Mouse (Mus musculus): Measurements from ENCODE around the gene Adra2a.

Gene Adra2a

DNA sequence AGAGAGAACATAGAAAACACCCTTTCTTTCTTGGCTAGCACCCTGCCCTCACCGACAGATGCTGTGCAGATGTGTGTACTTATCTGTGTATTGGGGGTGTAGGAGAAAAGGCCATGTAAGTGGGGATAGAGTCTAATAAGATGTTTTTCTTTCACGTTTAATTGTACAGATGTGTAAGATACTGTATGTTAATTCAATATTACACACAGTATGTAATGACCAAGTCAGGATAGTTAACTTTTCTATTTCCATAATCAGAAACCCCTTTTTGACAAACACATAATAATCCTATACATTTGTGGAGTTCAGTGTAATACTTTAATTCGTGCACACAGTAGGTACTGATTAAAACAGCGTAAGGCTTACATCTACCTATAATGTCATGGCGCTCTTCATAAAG lies at the start of gene Adra2a:
TSS of gene Adra2a (plus strand) at position 301 of the 400 bp plus-strand sequence.
- no peak for DNase-seq (ENCODE audit: extremely low read depth, low read depth)

DNA sequence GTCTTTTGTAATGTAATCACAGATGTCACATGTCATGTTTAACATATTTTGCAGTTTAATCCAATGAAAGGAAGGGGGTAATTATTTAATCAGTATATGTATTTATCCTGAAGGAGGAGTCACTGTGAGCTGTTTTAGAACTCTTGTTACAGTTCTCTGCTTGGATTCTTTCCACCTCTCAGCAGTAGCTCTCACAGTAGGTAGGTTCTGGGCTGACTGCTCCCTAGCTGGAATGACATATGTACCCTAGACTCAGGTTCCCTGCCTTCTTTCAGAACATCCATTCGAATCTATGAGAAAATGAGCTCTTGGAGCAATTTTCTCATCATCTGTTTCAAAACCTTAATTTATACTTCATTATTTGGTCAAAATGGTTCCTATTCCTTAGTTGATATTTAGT lies 49.7 kb upstream of the Adra2a start:
- no peak for DNase-seq (ENCODE audit: extremely low read depth, low read depth)

GRCm38 (mm10) chr19:54010973-54011372 lies 33.0 kb upstream of the Adra2a start:
- DNase-seq (ENCODE audit: extremely low read depth, low read depth): no peak

DNA sequence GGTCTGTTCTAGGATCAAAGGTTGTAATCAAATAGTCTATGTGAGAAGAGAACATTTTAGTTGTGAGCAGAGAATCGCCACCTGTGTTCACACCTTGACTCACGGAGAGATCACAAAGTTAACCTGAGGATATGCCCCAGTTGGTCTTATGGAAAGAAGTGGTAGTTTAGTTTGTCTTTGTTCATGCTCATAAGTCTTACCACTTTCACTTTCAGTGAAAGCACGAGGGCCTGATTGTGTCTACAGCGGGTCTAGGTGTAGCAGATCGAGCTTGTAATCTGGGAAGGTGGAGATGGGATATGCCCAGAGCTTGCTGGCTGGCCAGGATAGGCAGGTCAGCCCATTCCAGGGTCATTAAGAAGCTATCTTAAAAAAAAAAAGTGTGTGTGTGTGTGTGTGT lies 29.0 kb upstream of the Adra2a start:
- no peak for DNase-seq (ENCODE audit: extremely low read depth, low read depth)

GRCm38 (mm10) chr19:54015503-54015902 lies 28.4 kb upstream of the Adra2a start:
- DNase-seq (ENCODE audit: extremely low read depth, low read depth): peak; percentile 49

DNA sequence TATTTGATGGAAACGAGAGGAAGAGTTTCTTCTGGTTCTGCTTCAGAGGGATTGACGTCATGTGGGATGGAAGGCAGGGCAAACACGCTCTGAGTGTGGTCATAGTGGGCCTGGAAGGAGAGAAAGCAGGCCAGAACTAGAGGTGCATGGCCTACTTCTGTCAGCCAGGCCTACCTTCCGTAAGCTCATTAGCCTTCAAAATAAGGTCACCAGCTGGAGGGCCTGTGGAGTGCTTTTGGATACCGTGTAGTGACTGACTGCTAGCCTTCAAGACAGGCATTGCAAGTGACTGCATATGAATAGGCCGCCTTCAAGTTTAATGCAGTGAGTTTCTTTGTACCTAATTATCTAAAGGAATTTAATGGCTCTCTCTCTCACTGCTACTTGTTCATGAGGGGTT lies 8.9 kb upstream of the Adra2a start:
- no peak for DNase-seq (ENCODE audit: extremely low read depth, low read depth)

GRCm38 (mm10) chr19:54039441-54039840 lies 4.5 kb upstream of the Adra2a start:
- no peak for DNase-seq (ENCODE audit: extremely low read depth, low read depth)

- DNase-seq (ENCODE audit: extremely low read depth, low read depth): no peak
Observed at GRCm38 (mm10) chr19:54040356-54041028, 3.5 kb upstream of the Adra2a start.

DNA sequence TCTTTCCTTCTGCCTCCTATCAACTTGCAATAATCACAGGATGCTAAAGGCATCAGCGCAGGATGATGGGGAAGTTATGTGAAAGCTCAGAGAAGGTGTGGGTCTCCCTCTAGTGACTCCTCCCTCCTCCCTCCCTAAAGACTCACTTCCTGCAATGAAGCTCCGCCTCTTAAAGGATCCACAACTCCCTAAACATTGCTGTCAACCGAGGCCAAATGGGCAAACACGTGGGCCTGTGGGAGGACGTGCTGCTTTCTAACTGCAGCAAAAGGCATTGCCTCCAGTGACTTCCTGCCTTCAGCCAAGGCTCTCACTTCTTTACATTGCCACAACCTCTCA lies 3.0 kb upstream of the Adra2a start:
- DNase-seq (ENCODE audit: extremely low read depth, low read depth): no peak

DNA sequence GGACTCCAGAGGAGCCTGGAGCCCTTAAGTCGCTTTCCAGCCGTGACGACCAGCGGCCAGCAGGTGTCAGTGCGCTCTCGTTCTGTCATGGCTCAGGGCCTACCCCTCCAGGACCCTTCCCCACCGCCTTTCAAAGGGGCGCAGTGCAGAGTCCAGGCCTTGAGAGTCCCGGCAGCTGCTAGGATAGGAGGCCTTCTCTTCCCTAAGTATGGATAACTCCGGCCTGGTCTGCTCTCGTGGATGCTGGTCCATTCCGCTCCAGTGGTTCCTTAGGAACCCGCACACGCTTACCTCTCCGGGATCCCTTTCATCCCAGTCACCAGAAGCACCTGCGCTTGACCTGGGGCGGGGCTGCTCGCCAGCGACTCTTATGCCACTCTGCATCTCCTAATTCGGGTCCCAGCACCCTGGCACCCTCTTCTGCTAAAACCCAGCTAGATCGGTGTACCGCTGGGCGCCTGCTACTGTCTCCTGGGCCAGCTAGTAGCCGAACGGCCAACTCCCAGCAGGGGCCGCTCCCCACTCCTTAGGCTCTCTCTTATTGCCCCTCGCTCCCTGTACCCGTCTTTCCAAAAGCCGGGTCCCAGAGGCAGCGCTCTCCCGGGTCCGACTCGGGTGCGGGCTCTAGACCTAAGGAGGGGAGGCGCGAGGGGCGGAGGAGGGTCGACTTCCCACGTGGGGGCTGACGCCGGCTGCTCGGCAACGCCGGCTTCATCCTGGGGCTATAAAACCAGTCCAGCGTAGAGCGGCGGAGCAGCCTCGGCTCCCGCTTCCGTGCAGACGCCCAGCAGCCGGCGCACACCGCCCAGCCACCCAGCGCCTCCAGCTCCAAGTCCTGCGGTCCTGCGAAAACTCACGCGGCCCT lies 788 bp downstream of the Adra2a start:
- no peak for DNase-seq (ENCODE audit: extremely low read depth, low read depth)

DNA sequence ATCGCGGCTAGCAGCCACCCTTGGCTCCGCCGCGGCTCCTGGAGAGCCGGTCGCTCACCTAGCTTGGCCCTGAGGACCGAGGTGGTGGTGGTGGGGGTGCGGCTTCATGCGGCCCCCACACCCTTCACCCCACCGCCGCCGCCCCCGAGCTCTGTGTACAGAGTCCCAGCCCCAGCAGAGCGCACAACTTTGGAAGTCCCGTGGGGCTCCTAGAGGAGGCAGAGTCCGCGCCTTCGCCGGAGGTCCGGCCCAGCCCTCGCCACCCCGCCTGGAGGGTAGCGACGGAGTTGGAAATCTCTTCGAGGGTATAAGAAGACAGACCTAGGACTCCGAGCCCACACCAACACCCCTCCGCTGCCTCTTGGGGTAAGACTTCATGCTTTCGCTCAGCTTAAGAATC lies 1.5 kb downstream of the Adra2a start:
- no peak for DNase-seq (ENCODE audit: extremely low read depth, low read depth)

DNA sequence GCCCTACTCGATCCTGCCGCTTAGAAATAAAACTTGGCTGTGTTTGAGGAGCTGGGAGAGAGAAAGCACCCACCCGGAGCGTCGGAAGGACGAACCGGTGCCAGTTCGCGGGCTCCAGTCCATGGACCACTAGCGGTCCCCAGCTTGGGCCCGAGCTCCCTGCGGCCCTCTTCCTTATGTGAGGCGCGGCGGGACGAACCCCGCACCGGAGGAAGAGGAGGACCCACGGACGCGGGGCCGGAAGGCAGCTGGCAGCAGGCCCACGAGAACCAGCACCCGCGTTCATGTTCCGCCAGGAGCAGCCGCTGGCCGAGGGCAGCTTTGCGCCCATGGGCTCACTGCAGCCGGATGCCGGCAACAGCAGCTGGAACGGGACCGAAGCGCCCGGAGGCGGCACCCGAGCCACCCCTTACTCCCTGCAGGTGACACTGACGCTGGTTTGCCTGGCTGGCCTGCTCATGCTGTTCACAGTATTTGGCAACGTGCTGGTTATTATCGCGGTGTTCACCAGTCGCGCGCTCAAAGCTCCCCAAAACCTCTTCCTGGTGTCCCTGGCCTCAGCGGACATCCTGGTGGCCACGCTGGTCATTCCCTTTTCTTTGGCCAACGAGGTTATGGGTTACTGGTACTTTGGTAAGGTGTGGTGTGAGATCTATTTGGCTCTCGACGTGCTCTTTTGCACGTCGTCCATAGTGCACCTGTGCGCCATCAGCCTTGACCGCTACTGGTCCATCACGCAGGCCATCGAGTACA lies 2.2 kb downstream of the Adra2a start:
- no peak for DNase-seq (ENCODE audit: extremely low read depth, low read depth)

DNA sequence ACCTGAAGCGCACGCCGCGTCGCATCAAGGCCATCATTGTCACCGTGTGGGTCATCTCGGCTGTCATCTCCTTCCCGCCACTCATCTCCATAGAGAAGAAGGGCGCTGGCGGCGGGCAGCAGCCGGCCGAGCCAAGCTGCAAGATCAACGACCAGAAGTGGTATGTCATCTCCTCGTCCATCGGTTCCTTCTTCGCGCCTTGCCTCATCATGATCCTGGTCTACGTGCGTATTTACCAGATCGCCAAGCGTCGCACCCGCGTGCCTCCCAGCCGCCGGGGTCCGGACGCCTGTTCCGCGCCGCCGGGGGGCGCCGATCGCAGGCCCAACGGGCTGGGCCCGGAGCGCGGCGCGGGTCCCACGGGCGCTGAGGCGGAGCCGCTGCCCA lies 2.7 kb downstream of the Adra2a start:
- DNase-seq (ENCODE audit: extremely low read depth, low read depth): no peak

- no peak for DNase-seq (ENCODE audit: extremely low read depth, low read depth)
Observed at GRCm38 (mm10) chr19:54047386-54048050, 3.6 kb downstream of the Adra2a start.

GRCm38 (mm10) chr19:54048161-54048885 lies 4.4 kb downstream of the Adra2a start:
- DNase-seq (ENCODE audit: extremely low read depth, low read depth): no peak

GRCm38 (mm10) chr19:54051651-54052050 lies 7.7 kb downstream of the Adra2a start:
- no peak for DNase-seq (ENCODE audit: extremely low read depth, low read depth)

GRCm38 (mm10) chr19:54055845-54056244 lies 11.9 kb downstream of the Adra2a start:
- DNase-seq (ENCODE audit: extremely low read depth, low read depth): no peak

- no peak for DNase-seq (ENCODE audit: extremely low read depth, low read depth)
Observed at GRCm38 (mm10) chr19:54068447-54068846, 24.5 kb downstream of the Adra2a start.

GRCm38 (mm10) chr19:54070521-54070920 lies 26.6 kb downstream of the Adra2a start:
- DNase-seq (ENCODE audit: extremely low read depth, low read depth): no peak

DNA sequence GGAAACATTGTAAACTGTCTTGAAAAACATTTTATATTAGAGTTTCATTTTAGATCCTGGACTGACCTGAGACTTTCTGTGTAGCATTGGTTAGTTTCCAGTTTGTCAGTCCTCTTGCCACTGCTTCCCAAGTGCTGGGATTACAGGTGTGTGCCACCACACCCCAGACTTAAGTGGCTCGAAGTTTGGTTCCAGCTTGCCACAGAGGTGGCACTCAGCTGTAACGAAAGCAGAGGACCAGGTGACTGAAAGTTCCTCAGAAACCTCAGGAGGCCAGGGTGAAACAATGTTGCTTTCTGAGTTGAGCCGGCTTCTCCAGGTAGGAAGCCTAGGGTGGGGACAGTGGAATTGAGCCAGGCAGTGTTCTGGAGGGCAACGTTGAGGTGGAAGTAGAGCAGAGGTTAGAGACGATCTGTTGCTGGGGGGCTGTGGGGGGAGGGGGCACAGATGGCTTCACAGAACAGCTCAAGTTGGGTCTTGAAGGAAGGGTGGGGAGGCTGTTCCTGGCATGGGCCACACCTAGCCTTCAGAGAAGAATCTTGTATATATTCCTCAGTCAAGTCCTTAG lies 28.4 kb downstream of the Adra2a start:
- no peak for DNase-seq (ENCODE audit: extremely low read depth, low read depth)
